Mouse (Mus musculus) frontal cortex, postnatal 36 days (tissue): ENCODE measurements at regions not wholly inside any gene's neighbourhood (a gene's known extent, or its start where the extent isn't known, plus 50 kb on each side); places are given as distances from the start of the nearest gene placed in this dataset.
A peak's percentile ranks its signal among the peaks of the same experiment; 100 is the strongest.

ENCODE experiments used
- DNase-seq, 2 experiments: peaks; one replicate each; pipeline ENCODE4 v3.0.0; 2022; ENCODE audit warnings: low spot score in 2 of 2

- no peak for DNase-seq
Observed at GRCm38 (mm10) chr5:85285856-85286255, 779.5 kb downstream of the Cenpc1 start.

GRCm38 (mm10) chr5:85248453-85248852, 816.9 kb downstream of the Cenpc1 start:
- DNase-seq = no peak

GRCm38 (mm10) chr5:85240380-85240779, 823.2 kb upstream of the Epha5 start:
- DNase-seq = no peak

- DNase-seq = peak in 1 of 2 experiments; percentile 19
Observed at GRCm38 (mm10) chr5:85239509-85240031, 822.4 kb upstream of the Epha5 start.
